Mouse (Mus musculus) NIH3T3 (cell line): ENCODE data around the gene Celf5.
A peak's percentile ranks its signal among the peaks of the same experiment; 100 is the strongest.

Source experiments
- DNase-seq: peaks from one replicate; pipeline ENCODE4 v3.0.0-alpha.2; 2012; ENCODE audit warnings: low read depth

Gene Celf5

GRCm38 (mm10) chr10:81426897-81427296, 55.6 kb downstream of the Celf5 start:
- DNase-seq = peak; percentile 83

GRCm38 (mm10) chr10:81426081-81426671, 56.3 kb downstream of the Celf5 start:
- DNase-seq = peak; percentile 62

- DNase-seq = peak; percentile 82
Observed at GRCm38 (mm10) chr10:81425236-81425850, 57.2 kb downstream of the Celf5 start.

- peak; percentile 75 for DNase-seq
Observed at GRCm38 (mm10) chr10:81424246-81425051, 58.1 kb downstream of the Celf5 start.

GRCm38 (mm10) chr10:81423476-81424245, 58.8 kb downstream of the Celf5 start:
- no peak for DNase-seq

GRCm38 (mm10) chr10:81422661-81423217, 59.8 kb downstream of the Celf5 start:
- DNase-seq = no peak

GRCm38 (mm10) chr10:81422191-81422590, 60.3 kb downstream of the Celf5 start:
- DNase-seq = no peak

- no peak for DNase-seq
Observed at GRCm38 (mm10) chr10:81421797-81422100, 60.8 kb downstream of the Celf5 start.

- DNase-seq = no peak
Observed at GRCm38 (mm10) chr10:81421041-81421796, 61.3 kb downstream of the Celf5 start.

GRCm38 (mm10) chr10:81420191-81420767, 62.2 kb downstream of the Celf5 start:
- no peak for DNase-seq

GRCm38 (mm10) chr10:81419111-81419928, 63.2 kb downstream of the Celf5 start:
- DNase-seq = no peak

- no peak for DNase-seq
Observed at GRCm38 (mm10) chr10:81418216-81419070, 64.1 kb downstream of the Celf5 start.

- no peak for DNase-seq
Observed at GRCm38 (mm10) chr10:81417227-81418215, 65.0 kb downstream of the Celf5 start.

- DNase-seq = peak; percentile 93
Observed at GRCm38 (mm10) chr10:81416581-81417226, 65.8 kb downstream of the Celf5 start.

- no peak for DNase-seq
Observed at GRCm38 (mm10) chr10:81415549-81416310, 66.8 kb downstream of the Celf5 start.

- no peak for DNase-seq
Observed at GRCm38 (mm10) chr10:81415146-81415545, 67.4 kb downstream of the Celf5 start.

- peak; percentile 62 for DNase-seq
Observed at GRCm38 (mm10) chr10:81414682-81415081, 67.8 kb downstream of the Celf5 start.
